Mouse (Mus musculus) limb, embryonic 12.5 days (tissue): ENCODE measurements around the gene Tarsl2. TPM values are rescaled to one million over a fixed set of nuclear protein-coding genes. Genes with fewer than 3 reads are reported as not detected.

Experiments
- ATAC-seq: fragments of 200-750 bp; cut with Nextera tagmentation; 2 replicates; pipeline ENCODE4 v1.8.0; 2017; ENCODE audit warnings: low read depth, moderate TSS enrichment; ENCODE audit not compliant: insufficient number of reproducible peaks, insufficient read depth, low FRiP score, low TSS enrichment
- H3K27ac ChIP-seq: fragments of 300-500 bp; sonication (generic); 2 replicates; pipeline ENCODE4 v1.5.1; 2016; ENCODE audit warnings: mild to moderate bottlenecking, moderate library complexity
- H3K27me3 ChIP-seq: fragments of 300-500 bp; sonication (generic); 2 replicates; pipeline ENCODE4 v1.6.1; 2016; ENCODE audit warnings: mild to moderate bottlenecking, moderate library complexity
- H3K36me3 ChIP-seq: fragments of 300-500 bp; sonication (generic); 2 replicates; pipeline ENCODE4 v1.6.1; 2016; ENCODE audit warnings: mild to moderate bottlenecking, moderate library complexity
- H3K4me1 ChIP-seq: fragments of 300-500 bp; sonication (generic); replicated peaks from 2 replicates; pipeline ENCODE4 v1.6.1; 2016
- H3K4me2 ChIP-seq: fragments of 300-500 bp; sonication (generic); 2 replicates; pipeline ENCODE4 v1.6.1; 2016; ENCODE audit warnings: mild to moderate bottlenecking, moderate library complexity
- H3K4me3 ChIP-seq: fragments of 300-500 bp; sonication (generic); replicated peaks from 2 replicates; pipeline ENCODE4 v1.5.1; 2016; ENCODE audit warnings: mild to moderate bottlenecking
- H3K9ac ChIP-seq: fragments of 300-500 bp; sonication (generic); replicated peaks from 2 replicates; pipeline ENCODE4 v1.6.1; 2016; ENCODE audit warnings: mild to moderate bottlenecking, moderate library complexity
- H3K9me3 ChIP-seq: fragments of 300-500 bp; sonication (generic); 2 replicates; pipeline ENCODE4 v1.6.1; 2016; ENCODE audit warnings: mild to moderate bottlenecking, moderate library complexity
- WGBS: fragments of 180-500 bp; shearing (Covaris S2); methylation state at CpG from one replicate; pipeline ENCODE4 v1.1.7; 2016; 5-methylcytosine and 5-hydroxymethylcytosine counted together
- polyA plus RNA-seq: library from polyadenylated mRNA; unstranded; fragments of >200 nt; fragmentation: Nextera tagmentation; extraction: Ambion mirVana; gene quantifications from 2 replicates; pipeline ENCODE4 v1.2.1, GENCODE M21; 2016

Tarsl2 gene
- polyA plus RNA-seq, 1 experiment from 2014 or later, result 11.6 TPM

DNA sequence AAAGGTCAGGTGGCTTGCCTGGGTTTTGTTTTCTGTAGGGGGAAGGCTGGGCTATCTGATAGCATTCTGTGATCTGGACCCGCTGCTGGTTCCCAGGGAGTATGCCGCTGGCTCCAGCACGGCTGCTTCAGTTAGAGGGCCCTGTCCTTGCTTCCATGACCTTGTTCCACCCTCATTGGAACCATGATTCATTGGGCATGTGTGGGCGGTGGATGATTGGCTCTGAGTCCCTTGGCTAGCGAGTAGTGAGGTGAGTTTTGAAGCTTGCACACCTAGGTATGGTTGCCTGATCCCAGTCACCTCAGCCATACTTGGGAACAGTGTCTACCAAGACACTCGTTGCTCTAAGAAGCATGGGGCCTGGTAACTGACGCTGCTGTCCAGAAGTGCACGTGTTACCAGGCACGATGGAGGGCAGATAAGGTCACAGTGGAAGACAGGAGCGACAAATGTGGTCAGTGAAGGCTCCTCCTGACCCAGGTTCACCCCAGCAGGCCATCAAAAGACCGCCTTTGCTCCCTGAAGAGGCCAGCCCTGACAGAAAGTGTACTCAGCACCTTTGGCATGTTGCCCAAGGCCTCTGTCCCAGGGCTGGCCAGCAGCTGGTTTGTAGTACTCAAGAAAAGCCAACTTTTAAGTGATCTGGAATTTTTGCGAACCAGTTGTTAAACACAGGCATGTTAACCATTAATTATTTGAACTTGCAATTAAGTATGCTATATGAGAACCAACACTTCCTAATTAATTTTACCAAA, 92.8 kb downstream of the Tarsl2 start:
- Histone ChIP-seq H3K36me3 (no peaks in the 10 kb centered on the region), H3K4me2 (no peak overlapping the region), H3K4me3 (no peak overlapping the region), H3K9me3 (no peaks in the 10 kb centered on the region), H3K4me1 (no peaks in the 10 kb centered on the region), H3K27ac (no peak overlapping the region; the same call in 1 of the 2 replicates), H3K9ac (no peak overlapping the region), H3K27me3 (no peaks in the 10 kb centered on the region)
- no peak for ATAC-seq
- WGBS, result 65% methylated on average over 12 of the region's 12 CpGs

Other genes starting within 250 kb of the Tarsl2 start
- 25.6 and 29.1 TPM in 2 replicates for gene Tjp1, start 117.1 kb upstream of the Tarsl2 start, polyA plus RNA-seq
- gene Tm2d3, start 46.3 kb downstream of the Tarsl2 start, polyA plus RNA-seq, result 67.8 and 75.1 TPM in 2 replicates
- gene Pcsk6, start 216.8 kb downstream of the Tarsl2 start, polyA plus RNA-seq, result 6.1 and 7.3 TPM in 2 replicates